ENCODE assay signal across 8 mouse cellular contexts in genomic region chr5:107360054-107360730, GRCm38 (mm10). TPM values are rescaled to one million over a fixed set of nuclear protein-coding genes. Genes with fewer than 3 reads are reported as not detected.
A peak's percentile ranks its signal among the peaks of the same experiment; 100 is the strongest.
DNase-seq lines count a peak whose midpoint lies in the region; ATAC-seq lines count a peak whose summit lies in the region.

No protein-coding gene starts in this region.

- H3K36me3 ChIP-seq in kidney, embryonic 15.5 days, result no peaks in the 10 kb centered on the region
- no peaks in the 10 kb centered on the region for H3K36me3 ChIP-seq in hindbrain, embryonic 12.5 days

- H3K4me2 ChIP-seq in kidney, embryonic 15.5 days, result peak overlapping the region; percentile 62
- H3K4me2 ChIP-seq in hindbrain, embryonic 12.5 days (replicated peaks), result peak overlapping the region; percentile 58

- WGBS in kidney, embryonic 15.5 days, result 23% methylated on average over 9 of the region's 9 CpGs
- WGBS in hindbrain, embryonic 12.5 days, result 22% methylated on average over 9 of the region's 9 CpGs

- H3K4me3 ChIP-seq in kidney, embryonic 15.5 days (replicated peaks), result peak overlapping the region; percentile 60
- H3K4me3 ChIP-seq in brown adipose tissue, adult 24 weeks (ENCODE audit: insufficient read depth, low read depth, low read length), result peak overlapping the region; percentile 67
- peak overlapping the region; percentile 69 for H3K4me3 ChIP-seq in hindbrain, embryonic 12.5 days

- H3K9ac ChIP-seq in kidney, embryonic 15.5 days, result peak overlapping the region; percentile 59
- peak overlapping the region; percentile 76 for H3K9ac ChIP-seq in hindbrain, embryonic 12.5 days

- peak overlapping the region; percentile 85 for H3K27ac ChIP-seq in kidney, embryonic 15.5 days
- no peak overlapping the region for H3K27ac ChIP-seq in brown adipose tissue, adult 24 weeks (replicated peaks; ENCODE audit: low read depth, low read length)
- peak overlapping the region; percentile 88 for H3K27ac ChIP-seq in hindbrain, embryonic 12.5 days

- H3K27me3 ChIP-seq in kidney, embryonic 15.5 days, result no peaks in the 10 kb centered on the region
- no peaks in the 10 kb centered on the region for H3K27me3 ChIP-seq in hindbrain, embryonic 12.5 days

- no peaks in the 10 kb centered on the region for H3K9me3 ChIP-seq in kidney, embryonic 15.5 days (replicated peaks)
- no peaks in the 10 kb centered on the region for H3K9me3 ChIP-seq in hindbrain, embryonic 12.5 days (replicated peaks)

- DNase-seq in kidney, adult 8-10 months, result no peak
- peak; percentile 11 for DNase-seq in lung, postnatal 36 days
- DNase-seq in urinary bladder, postnatal 36 days (ENCODE audit: low spot score in 2 of 2), result no peak
- no peak for DNase-seq in adrenal gland, adult 8-10 months

- peak; percentile 27; the same call in 1 of the 2 replicates for ATAC-seq in kidney, embryonic 15.5 days (replicated peaks; ENCODE audit: low FRiP score)
- peak; percentile 26; the same call in 1 of the 2 replicates for ATAC-seq in hindbrain, embryonic 12.5 days (ENCODE audit: low FRiP score)
- no peak for ATAC-seq in CD4-positive, CD25-positive, alpha-beta regulatory T cell, adult 4 months

- 0 out of 2 replicates have a peak, but pooled peaks cover 3% of the 10 kb centered on the region for H3K4me1 ChIP-seq in kidney, embryonic 15.5 days
- H3K4me1 ChIP-seq in brown adipose tissue, adult 24 weeks (ENCODE audit: control insufficient read depth, insufficient read depth, insufficient read length, low read length), result peaks cover 2% of the 10 kb centered on the region; the same call in 1 of the 2 replicates
- H3K4me1 ChIP-seq in hindbrain, embryonic 12.5 days, result 0 out of 2 replicates have a peak, but pooled peaks cover 3% of the 10 kb centered on the region

RNA-seq across cellular contexts. Expression of gene Brdt, which starts 29.2 kb away (rescaled TPM):
- 1.7 and 2.0 TPM in 2 replicates for polyA plus RNA-seq in kidney, embryonic 15.5 days (2015; fragmentation: Nextera tagmentation; extraction: Ambion mirVana)
- polyA plus RNA-seq in brown adipose tissue, adult 24 weeks (2012; ENCODE audit: insufficient read depth, insufficient read length, missing spikeins), result 2.4 and 3.6 TPM in 2 replicates
- 2.7 and 2.9 TPM in 2 replicates for polyA plus RNA-seq in hindbrain, embryonic 12.5 days (2016; fragmentation: Nextera tagmentation; extraction: Ambion mirVana)
- 1 to 10 TPM; 3.3 to 5.2 (median 4.0) TPM for total RNA-seq in adrenal gland, adult 8-10 months (2022)
- 1 to 10 TPM in 1 of 2 experiments, under 1 TPM in 1; 0.91 to 1.3 TPM for polyA plus RNA-seq in CD4-positive, CD25-positive, alpha-beta regulatory T cell, adult 4 months (2017; shearing (Covaris generic))

RNA-seq across cellular contexts. Expression of gene Ephx4, which starts 42.3 kb away (rescaled TPM):
- polyA plus RNA-seq in kidney, embryonic 15.5 days (2015; fragmentation: Nextera tagmentation; extraction: Ambion mirVana), result 1.3 and 1.7 TPM in 2 replicates
- not detected in 2 replicates for polyA plus RNA-seq in brown adipose tissue, adult 24 weeks (2012; ENCODE audit: insufficient read depth, insufficient read length, missing spikeins)
- 1.2 and 2.2 TPM in 2 replicates for polyA plus RNA-seq in hindbrain, embryonic 12.5 days (2016; fragmentation: Nextera tagmentation; extraction: Ambion mirVana)
- 1 to 10 TPM; 1.4 to 3.1 (median 2.1) TPM for total RNA-seq in adrenal gland, adult 8-10 months (2022)
- under 1 TPM in 1 of 2 experiments, not detected in 1; 0.42 TPM for polyA plus RNA-seq in CD4-positive, CD25-positive, alpha-beta regulatory T cell, adult 4 months (2017; shearing (Covaris generic))
